Mouse (Mus musculus) erythroblast, embryonic 14.5 days (primary cell): ENCODE results near the gene Hist1h1d.
"Not testable (repeated sequence)": the region's sequence is repeated elsewhere in the genome, so short reads cannot be mapped to it uniquely, and the experiment has no call there.

Experiments used
- GATA1 ChIP-seq: IDR thresholded peaks from 2 replicates; pipeline ENCODE4 v1.6.1; 2012; ENCODE audit warnings: low read length, inconsistent platforms, mixed read lengths
- TAL1 ChIP-seq: IDR thresholded peaks from 3 replicates; pipeline ENCODE4 v1.6.1; 2012; ENCODE audit warnings: low read length, inconsistent platforms, mixed read lengths

DNA sequence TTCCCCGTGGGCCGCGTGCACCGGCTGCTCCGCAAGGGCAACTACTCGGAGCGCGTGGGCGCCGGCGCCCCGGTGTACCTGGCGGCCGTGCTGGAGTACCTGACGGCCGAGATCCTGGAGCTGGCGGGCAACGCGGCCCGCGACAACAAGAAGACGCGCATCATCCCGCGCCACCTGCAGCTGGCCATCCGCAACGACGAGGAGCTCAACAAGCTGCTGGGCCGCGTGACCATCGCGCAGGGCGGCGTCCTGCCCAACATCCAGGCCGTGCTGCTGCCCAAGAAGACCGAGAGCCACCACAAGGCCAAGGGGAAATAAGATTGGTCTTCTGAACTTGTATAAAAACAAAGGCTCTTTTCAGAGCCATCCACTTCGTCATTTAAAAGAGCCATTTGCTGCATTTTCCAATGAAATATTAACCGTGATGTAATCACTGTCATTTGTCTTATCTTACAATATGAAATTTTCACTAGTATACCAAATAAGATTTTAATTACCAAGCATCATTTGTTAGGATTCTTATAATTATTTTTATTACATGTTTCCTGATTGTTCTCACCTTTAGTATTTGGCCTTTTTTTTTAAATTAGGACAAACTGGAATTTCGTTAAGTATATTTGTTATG lies 21.6 kb downstream of the Hist1h1d start:
- not testable (repeated sequence) for TF ChIP-seq TAL1, GATA1
